Mouse (Mus musculus) limb, embryonic 12.5 days (tissue): ENCODE measurements around the gene Dusp5. TPM values are rescaled to one million over a fixed set of nuclear protein-coding genes. Genes with fewer than 3 reads are reported as not detected.

Source experiments
- ATAC-seq: fragments of 200-750 bp; cut with Nextera tagmentation; 2 replicates; pipeline ENCODE4 v1.8.0; 2017; ENCODE audit warnings: low read depth, moderate TSS enrichment; ENCODE audit not compliant: insufficient number of reproducible peaks, insufficient read depth, low FRiP score, low TSS enrichment
- H3K27ac ChIP-seq: fragments of 300-500 bp; sonication (generic); 2 replicates; pipeline ENCODE4 v1.5.1; 2016; ENCODE audit warnings: mild to moderate bottlenecking, moderate library complexity
- H3K27me3 ChIP-seq: fragments of 300-500 bp; sonication (generic); 2 replicates; pipeline ENCODE4 v1.6.1; 2016; ENCODE audit warnings: mild to moderate bottlenecking, moderate library complexity
- H3K36me3 ChIP-seq: fragments of 300-500 bp; sonication (generic); 2 replicates; pipeline ENCODE4 v1.6.1; 2016; ENCODE audit warnings: mild to moderate bottlenecking, moderate library complexity
- H3K4me1 ChIP-seq: fragments of 300-500 bp; sonication (generic); replicated peaks from 2 replicates; pipeline ENCODE4 v1.6.1; 2016
- H3K4me2 ChIP-seq: fragments of 300-500 bp; sonication (generic); 2 replicates; pipeline ENCODE4 v1.6.1; 2016; ENCODE audit warnings: mild to moderate bottlenecking, moderate library complexity
- H3K4me3 ChIP-seq: fragments of 300-500 bp; sonication (generic); replicated peaks from 2 replicates; pipeline ENCODE4 v1.5.1; 2016; ENCODE audit warnings: mild to moderate bottlenecking
- H3K9ac ChIP-seq: fragments of 300-500 bp; sonication (generic); replicated peaks from 2 replicates; pipeline ENCODE4 v1.6.1; 2016; ENCODE audit warnings: mild to moderate bottlenecking, moderate library complexity
- H3K9me3 ChIP-seq: fragments of 300-500 bp; sonication (generic); 2 replicates; pipeline ENCODE4 v1.6.1; 2016; ENCODE audit warnings: mild to moderate bottlenecking, moderate library complexity
- WGBS: fragments of 180-500 bp; shearing (Covaris S2); methylation state at CpG from one replicate; pipeline ENCODE4 v1.1.7; 2016; 5-methylcytosine and 5-hydroxymethylcytosine counted together
- polyA plus RNA-seq: library from polyadenylated mRNA; unstranded; fragments of >200 nt; fragmentation: Nextera tagmentation; extraction: Ambion mirVana; gene quantifications from 2 replicates; pipeline ENCODE4 v1.2.1, GENCODE M21; 2016

Gene Dusp5
- 3.2 and 3.9 TPM in 2 replicates for polyA plus RNA-seq

DNA sequence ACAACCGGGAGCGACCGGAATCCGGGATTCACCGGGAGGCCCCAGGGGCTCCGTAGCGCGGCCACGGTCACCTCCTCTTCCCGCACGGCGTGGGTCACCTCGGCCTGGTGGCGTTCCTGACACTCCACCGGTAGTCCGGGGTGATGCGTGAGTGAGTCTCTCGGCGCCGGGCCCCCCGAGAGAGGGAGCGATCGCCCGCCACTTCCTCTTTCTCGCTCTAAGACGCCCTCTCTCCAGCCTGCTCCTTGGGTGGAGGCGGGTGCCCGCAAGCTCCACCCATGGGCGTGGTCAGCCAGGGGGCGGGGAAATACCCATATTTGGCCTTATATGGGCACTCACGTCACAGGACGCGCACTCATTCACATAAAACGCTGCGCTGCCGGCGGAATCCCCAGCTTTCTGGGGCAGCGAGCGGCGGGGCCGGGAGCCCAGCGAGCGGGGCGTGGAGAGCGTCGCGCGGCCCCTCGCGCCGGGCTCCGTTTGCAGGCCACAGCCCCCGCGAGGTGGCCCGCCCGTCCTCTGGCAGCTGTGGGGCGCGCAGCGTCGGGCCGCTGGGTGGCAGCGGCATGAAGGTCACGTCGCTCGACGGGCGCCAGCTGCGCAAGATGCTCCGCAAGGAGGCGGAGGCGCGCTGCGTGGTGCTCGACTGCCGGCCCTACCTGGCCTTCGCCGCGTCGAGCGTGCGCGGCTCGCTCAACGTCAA, at the start of gene Dusp5:
Gene Dusp5, plus strand, starts transcription at position 358 of the 703 bp plus-strand sequence.
- H3K27me3 ChIP-seq: peaks cover 27% of the 10 kb centered on the region
- peaks cover 33% of the 10 kb centered on the region for H3K4me1 ChIP-seq
- peak within 1 kb of the TSS; percentile 92 for H3K4me2 ChIP-seq
- peak; percentile 89 for ATAC-seq
- peak within 1 kb of the TSS; percentile 68 for H3K4me3 ChIP-seq
- 0 out of 2 replicates have a peak, but pooled peaks cover 2% of the 10 kb centered on the region for H3K36me3 ChIP-seq
- under 1% methylated on average over 80 of the region's 84 CpGs for WGBS
- 0 out of 2 replicates have a peak within 1 kb of the TSS, but pooled peaks have one; percentile 45 for H3K27ac ChIP-seq
- peak within 1 kb of the TSS; percentile 62 for H3K9ac ChIP-seq
- no peaks in the 10 kb centered on the region for H3K9me3 ChIP-seq

DNA sequence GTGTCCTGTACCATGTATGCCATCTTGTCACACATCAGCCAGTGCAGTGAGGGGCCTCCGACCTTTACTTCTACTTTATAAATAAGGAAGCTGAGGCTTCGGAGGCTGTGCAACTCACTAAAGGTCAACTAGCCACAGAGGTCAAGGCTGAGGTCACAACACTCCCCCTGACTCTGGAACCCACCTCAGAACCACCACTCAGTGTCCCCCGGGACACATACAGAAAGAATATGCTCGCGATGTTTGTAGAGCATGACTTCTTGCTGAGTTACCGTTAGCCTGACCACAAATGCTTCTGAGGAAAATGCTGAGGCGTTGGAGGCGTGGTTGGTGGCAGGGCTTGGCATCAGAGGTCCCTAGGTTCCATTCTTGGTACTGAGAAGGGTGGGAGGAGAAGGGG, 49.3 kb upstream of the Dusp5 start:
- no peak overlapping the region for H3K4me3 ChIP-seq
- ATAC-seq: no peak
- no peaks in the 10 kb centered on the region for H3K9me3 ChIP-seq
- no peaks in the 10 kb centered on the region for H3K27me3 ChIP-seq
- no peaks in the 10 kb centered on the region for H3K36me3 ChIP-seq
- no peak overlapping the region for H3K9ac ChIP-seq
- 82% methylated on average over 8 of the region's 8 CpGs for WGBS
- H3K27ac ChIP-seq: no peak overlapping the region
- H3K4me2 ChIP-seq: no peak overlapping the region
- H3K4me1 ChIP-seq: no peaks in the 10 kb centered on the region

DNA sequence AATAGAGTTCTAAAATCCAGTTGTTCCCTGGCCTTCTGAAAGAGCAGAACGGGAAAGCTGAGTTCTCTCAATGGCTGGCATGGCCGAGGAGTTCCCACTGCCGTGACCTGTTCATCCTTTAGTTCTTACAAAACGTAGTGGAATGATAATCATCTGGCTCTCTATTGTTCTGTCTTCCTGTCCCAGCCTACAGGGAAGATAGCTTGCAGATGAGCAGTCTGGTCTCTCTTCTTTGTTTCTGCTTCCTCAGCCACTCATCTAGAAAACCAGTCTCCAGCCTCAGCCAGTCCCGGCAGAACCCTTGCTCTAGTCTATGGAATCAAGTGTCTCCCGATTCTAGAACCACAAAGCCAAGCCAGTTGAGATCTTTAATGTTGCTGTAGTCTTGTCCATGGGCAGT, 46.8 kb upstream of the Dusp5 start:
- Histone ChIP-seq H3K4me3 (no peak overlapping the region), H3K4me2 (no peak overlapping the region), H3K4me1 (no peaks in the 10 kb centered on the region), H3K9me3 (no peaks in the 10 kb centered on the region), H3K36me3 (no peaks in the 10 kb centered on the region), H3K9ac (no peak overlapping the region), H3K27me3 (no peaks in the 10 kb centered on the region), H3K27ac (no peak overlapping the region)
- no peak for ATAC-seq
- 82% methylated on average over 6 of the region's 6 CpGs for WGBS

DNA sequence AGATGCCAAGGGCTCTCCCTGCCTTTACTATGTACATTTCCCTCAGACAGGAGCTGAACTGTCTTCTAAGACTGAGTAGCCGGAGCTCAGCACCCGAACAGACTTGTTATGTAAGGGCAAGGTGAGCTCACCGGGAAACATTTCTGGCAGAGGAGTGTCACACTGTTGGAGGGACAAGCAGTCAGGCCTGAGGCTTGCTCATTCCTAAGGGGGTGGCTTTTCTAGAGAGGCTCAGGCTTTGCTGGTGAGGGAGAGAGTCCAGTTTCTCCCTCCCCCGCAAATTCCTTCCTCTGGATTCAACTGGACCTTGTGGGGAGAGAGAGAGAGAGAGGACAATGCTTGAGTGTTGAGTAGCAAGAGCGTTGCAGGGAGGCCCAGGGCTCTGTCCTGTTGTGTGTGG, 46.4 kb upstream of the Dusp5 start:
- H3K36me3 ChIP-seq: no peaks in the 10 kb centered on the region
- no peaks in the 10 kb centered on the region for H3K9me3 ChIP-seq
- no peak overlapping the region for H3K27ac ChIP-seq
- H3K27me3 ChIP-seq: no peaks in the 10 kb centered on the region
- H3K4me1 ChIP-seq: no peaks in the 10 kb centered on the region
- no peak for ATAC-seq
- H3K9ac ChIP-seq: no peak overlapping the region
- H3K4me2 ChIP-seq: no peak overlapping the region
- WGBS: 87% methylated on average over 5 of the region's 5 CpGs
- H3K4me3 ChIP-seq: no peak overlapping the region

DNA sequence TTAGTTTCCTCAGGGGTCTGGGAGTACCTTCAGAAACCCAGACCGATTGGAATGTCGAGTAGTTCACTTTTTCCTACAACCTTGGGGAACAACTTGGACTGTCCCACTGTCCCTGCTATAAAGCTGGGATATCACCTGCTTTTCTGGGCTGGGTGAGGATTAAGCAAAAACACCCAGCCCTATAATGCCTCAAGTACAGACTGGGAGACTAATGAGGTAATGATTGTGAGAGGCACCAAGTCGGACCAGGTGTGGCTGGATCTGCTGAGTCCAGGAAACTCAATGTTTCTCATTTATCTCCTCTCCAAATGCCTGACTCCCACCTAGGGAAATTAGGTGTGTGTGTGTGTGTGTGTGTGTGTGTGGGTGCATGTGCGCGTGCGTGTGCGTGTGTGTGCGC, 44.9 kb upstream of the Dusp5 start:
- H3K36me3 ChIP-seq: no peaks in the 10 kb centered on the region
- WGBS: 87% methylated on average over 8 of the region's 8 CpGs
- no peaks in the 10 kb centered on the region for H3K9me3 ChIP-seq
- no peak overlapping the region for H3K27ac ChIP-seq
- H3K9ac ChIP-seq: no peak overlapping the region
- no peaks in the 10 kb centered on the region for H3K4me1 ChIP-seq
- H3K27me3 ChIP-seq: no peaks in the 10 kb centered on the region
- no peak overlapping the region for H3K4me2 ChIP-seq
- no peak for ATAC-seq
- H3K4me3 ChIP-seq: no peak overlapping the region

DNA sequence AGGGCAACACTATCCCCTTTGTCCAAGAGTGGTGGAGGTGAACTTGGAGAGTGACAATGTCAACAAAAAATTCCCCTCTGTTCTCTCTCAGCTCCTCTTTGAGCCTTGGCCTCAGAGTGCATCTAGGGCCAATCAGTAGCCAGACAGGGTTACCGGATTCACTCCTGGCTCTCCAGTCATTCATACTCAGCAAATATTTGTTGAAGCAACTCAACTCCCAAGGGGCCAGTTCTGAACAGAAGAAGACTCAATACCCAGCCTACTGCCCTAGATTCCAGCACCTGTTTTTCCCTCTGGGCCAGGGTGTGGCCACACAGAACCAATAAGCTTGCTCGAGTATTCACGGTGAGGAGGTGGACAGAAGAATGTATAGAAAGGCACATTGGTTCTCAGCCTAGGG, 44.0 kb upstream of the Dusp5 start:
- H3K27ac ChIP-seq: no peak overlapping the region
- no peak overlapping the region for H3K4me2 ChIP-seq
- H3K36me3 ChIP-seq: no peaks in the 10 kb centered on the region
- 90% methylated on average over 3 of the region's 3 CpGs for WGBS
- no peaks in the 10 kb centered on the region for H3K27me3 ChIP-seq
- H3K9ac ChIP-seq: no peak overlapping the region
- no peaks in the 10 kb centered on the region for H3K4me1 ChIP-seq
- H3K9me3 ChIP-seq: no peaks in the 10 kb centered on the region
- no peak for ATAC-seq
- H3K4me3 ChIP-seq: no peak overlapping the region

DNA sequence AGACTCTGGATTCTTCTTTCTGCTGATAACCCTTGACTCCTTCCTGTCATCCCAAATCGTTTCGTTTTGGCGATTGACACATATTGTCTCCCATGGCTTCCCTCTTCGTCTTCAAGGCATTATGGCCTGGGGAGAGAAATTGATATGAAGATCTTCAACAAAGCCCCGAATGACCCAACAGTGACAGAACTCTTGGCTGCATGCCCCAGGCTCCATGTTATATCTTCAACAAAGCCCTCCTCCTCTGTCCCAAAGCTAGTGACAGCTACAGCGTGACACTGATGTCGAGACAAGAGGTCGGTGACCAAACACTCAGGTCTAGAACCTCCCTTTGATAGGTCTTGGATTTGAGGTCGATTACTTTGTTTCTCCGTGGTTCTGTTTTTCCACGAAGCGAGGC, 39.7 kb upstream of the Dusp5 start:
- Histone ChIP-seq H3K27ac (no peak overlapping the region), H3K4me3 (no peak overlapping the region), H3K4me2 (no peak overlapping the region), H3K9ac (no peak overlapping the region), H3K9me3 (no peaks in the 10 kb centered on the region), H3K27me3 (no peaks in the 10 kb centered on the region), H3K4me1 (no peaks in the 10 kb centered on the region), H3K36me3 (no peaks in the 10 kb centered on the region)
- no peak for ATAC-seq
- 88% methylated on average over 12 of the region's 12 CpGs for WGBS

DNA sequence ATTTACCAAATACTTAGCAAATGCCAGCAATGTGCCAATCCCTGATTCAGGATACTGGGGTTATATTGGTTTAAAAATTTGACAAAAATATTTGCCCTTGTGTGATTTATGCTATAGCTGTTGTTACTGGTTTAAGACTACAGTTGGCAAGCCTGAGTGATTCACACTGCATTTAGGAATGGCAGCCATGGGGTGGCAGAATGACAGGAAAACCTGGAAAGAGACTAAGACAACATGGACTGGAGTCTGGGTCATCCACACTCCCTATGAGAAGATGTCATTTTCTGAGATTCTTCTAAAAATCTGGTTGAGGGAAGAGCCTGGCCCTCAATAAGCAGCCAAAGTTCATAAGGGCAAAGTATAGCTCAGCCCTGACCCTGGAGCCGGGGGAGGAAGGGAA, 39.0 kb upstream of the Dusp5 start:
- H3K9ac ChIP-seq: no peak overlapping the region
- H3K4me2 ChIP-seq: no peak overlapping the region
- ATAC-seq: no peak
- no peak overlapping the region for H3K4me3 ChIP-seq
- no peak overlapping the region for H3K27ac ChIP-seq
- no peaks in the 10 kb centered on the region for H3K9me3 ChIP-seq
- H3K4me1 ChIP-seq: no peaks in the 10 kb centered on the region
- 65% methylated on average over 1 of the region's 1 CpGs for WGBS
- no peaks in the 10 kb centered on the region for H3K36me3 ChIP-seq
- no peaks in the 10 kb centered on the region for H3K27me3 ChIP-seq

DNA sequence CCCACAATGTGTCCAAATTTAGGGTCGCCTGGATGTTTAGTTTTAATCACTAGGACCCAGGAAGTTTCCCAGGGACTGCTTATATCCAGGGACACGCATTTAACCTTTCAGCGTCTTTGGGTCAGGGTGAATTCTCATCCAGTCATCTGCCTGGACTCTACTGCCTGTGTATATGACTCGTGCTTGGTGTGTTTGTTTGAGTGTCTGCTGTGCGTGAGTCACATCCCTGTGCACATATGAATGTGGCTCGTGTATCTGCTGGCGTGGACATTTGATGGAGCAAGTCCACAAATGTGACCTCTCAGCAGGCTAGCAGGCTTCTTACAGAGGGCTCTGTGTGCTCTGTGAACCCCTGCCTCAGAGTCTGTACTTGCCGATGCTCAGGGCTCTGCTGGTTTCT, 38.0 kb upstream of the Dusp5 start:
- ATAC-seq: no peak
- Histone ChIP-seq H3K27ac (no peak overlapping the region), H3K36me3 (no peaks in the 10 kb centered on the region), H3K9me3 (no peaks in the 10 kb centered on the region), H3K4me3 (no peak overlapping the region), H3K4me1 (no peaks in the 10 kb centered on the region), H3K27me3 (no peaks in the 10 kb centered on the region), H3K9ac (no peak overlapping the region), H3K4me2 (no peak overlapping the region)
- WGBS: 74% methylated on average over 8 of the region's 8 CpGs

DNA sequence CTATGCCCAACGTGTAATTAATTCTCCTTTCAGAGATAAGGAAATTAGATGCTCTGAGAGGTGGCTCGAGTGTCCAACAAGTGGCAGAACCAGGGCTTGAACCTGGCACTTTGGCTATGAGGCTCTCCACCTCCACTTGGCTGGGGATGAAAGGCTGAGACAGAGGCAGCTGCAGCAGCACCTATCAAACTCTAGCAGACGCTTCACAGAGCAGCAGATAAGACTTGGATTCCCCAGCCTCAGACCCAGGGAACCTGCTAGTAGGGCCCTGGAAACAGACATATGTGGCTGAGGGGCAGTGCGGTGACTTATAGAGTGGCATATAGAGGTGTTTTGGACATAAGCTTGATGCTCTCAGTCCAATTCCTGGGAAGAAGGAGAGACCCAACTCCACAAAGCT, 36.4 kb upstream of the Dusp5 start:
- Histone ChIP-seq H3K27me3 (no peaks in the 10 kb centered on the region), H3K9ac (no peak overlapping the region), H3K4me2 (no peak overlapping the region), H3K4me3 (no peak overlapping the region), H3K36me3 (no peaks in the 10 kb centered on the region), H3K9me3 (no peaks in the 10 kb centered on the region), H3K27ac (no peak overlapping the region), H3K4me1 (no peaks in the 10 kb centered on the region)
- 79% methylated on average over 4 of the region's 4 CpGs for WGBS
- ATAC-seq: no peak

DNA sequence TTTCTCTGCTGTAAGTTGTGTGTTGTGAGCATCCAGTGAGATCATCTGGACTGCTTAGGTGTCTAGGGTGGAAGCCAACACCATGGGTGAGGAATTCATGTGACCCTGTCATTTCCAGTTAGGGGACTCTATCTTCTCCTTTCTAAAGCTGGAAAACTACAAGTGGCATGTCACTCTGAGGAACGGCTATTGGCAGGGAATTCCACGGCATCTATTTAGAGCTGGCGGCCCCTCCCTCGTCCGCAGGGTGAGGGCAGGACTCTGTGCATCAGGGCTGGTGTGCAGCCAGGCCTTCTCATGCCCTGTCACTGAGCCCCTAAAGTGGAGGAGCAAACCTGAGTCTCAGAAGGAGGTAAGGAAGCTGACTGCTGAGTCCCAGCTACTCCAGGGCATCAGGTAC, 35.0 kb upstream of the Dusp5 start:
- 74% methylated on average over 5 of the region's 5 CpGs for WGBS
- Histone ChIP-seq H3K4me3 (no peak overlapping the region), H3K9ac (no peak overlapping the region), H3K27me3 (no peaks in the 10 kb centered on the region), H3K4me1 (no peaks in the 10 kb centered on the region), H3K27ac (no peak overlapping the region), H3K4me2 (no peak overlapping the region), H3K9me3 (no peaks in the 10 kb centered on the region), H3K36me3 (no peaks in the 10 kb centered on the region)
- ATAC-seq: no peak

DNA sequence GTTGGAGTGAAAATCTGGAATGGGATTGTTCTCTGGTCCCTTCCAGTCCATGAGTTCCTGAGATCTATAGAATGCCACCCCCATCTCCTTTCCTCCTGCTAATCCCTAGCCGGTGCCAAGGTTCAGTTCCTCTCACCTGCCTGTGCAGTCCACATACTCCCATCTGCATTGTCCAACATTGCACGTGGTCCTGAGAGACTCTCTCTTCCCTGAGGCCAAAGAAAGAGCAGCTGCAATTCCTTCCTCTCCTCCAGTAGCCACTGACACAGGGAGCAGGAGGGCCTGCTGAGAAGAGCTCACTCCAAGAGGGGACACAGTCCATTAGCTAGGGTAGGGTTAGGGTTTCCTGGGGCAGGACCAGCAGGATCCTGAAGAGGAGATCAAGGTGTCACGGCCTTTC, 31.0 kb upstream of the Dusp5 start:
- no peaks in the 10 kb centered on the region for H3K36me3 ChIP-seq

More for the DNA sequence above, 31.0 kb upstream of the Dusp5 start:
- H3K4me1 ChIP-seq: peaks cover 5% of the 10 kb centered on the region; the same call in 1 of the 2 replicates
- H3K9ac ChIP-seq: no peak overlapping the region
- no peak overlapping the region for H3K4me2 ChIP-seq
- H3K9me3 ChIP-seq: no peaks in the 10 kb centered on the region
- H3K27ac ChIP-seq: no peak overlapping the region
- no peak overlapping the region for H3K4me3 ChIP-seq
- H3K27me3 ChIP-seq: no peaks in the 10 kb centered on the region
- 66% methylated on average over 3 of the region's 3 CpGs for WGBS
- ATAC-seq: no peak
